19 mouse cellular contexts compared by ENCODE assay signal in genomic region chr1:52730258-52730657, GRCm38 (mm10). TPM values are rescaled to one million over a fixed set of nuclear protein-coding genes. Genes with fewer than 3 reads are reported as not detected.
DNase-seq lines count a peak whose midpoint lies in the region; ATAC-seq and TF ChIP-seq lines count a peak whose summit lies in the region.
"Had no signal": no experiment of that assay in that cellular context is flagged by ENCODE, and none has a peak within 500 bp of the region (broad histone marks: within the 10 kb centered on the region; RNA-seq: fewer than 3 reads in every experiment).

No protein-coding gene starts in this region.

- no peaks in the 10 kb centered on the region for H3K4me1 ChIP-seq in midbrain, embryonic 11.5 days (ENCODE audit: control insufficient read depth, insufficient read depth, low read length)
- peaks cover 5% of the 10 kb centered on the region for H3K4me1 ChIP-seq in midbrain, embryonic 14.5 days (ENCODE audit: control insufficient read depth, insufficient read depth, low read length)
- peaks cover 13% of the 10 kb centered on the region; the same call in 1 of the 2 replicates for H3K4me1 ChIP-seq in cerebellum, adult 2 months (ENCODE audit: control insufficient read depth, insufficient read depth, low read length)
- no peaks in the 10 kb centered on the region; the same call in 1 of the 2 replicates for H3K4me1 ChIP-seq in intestine, embryonic 15.5 days (replicated peaks)
- H3K4me1 ChIP-seq: heart, embryonic 10.5 days had no signal

- no peak overlapping the region for H3K4me3 ChIP-seq in midbrain, embryonic 11.5 days (ENCODE audit: low read depth, low read length)
- H3K4me3 ChIP-seq in midbrain, embryonic 14.5 days (replicated peaks; ENCODE audit: low read depth, low read length): no peak overlapping the region
- no peak overlapping the region for H3K4me3 ChIP-seq in cerebellum, adult 2 months (replicated peaks; ENCODE audit: insufficient read depth, low read depth, low read length)
- no peak overlapping the region for H3K4me3 ChIP-seq in intestine, embryonic 15.5 days (replicated peaks)
- no peak overlapping the region for H3K4me3 ChIP-seq in gastrocnemius, adult 2 months
- H3K4me3 ChIP-seq: embryonic facial prominence, embryonic 12.5 days; forebrain, embryonic 15.5 days; heart, embryonic 10.5 days; heart, embryonic 15.5 days; hindbrain, embryonic 13.5 days had no signal

- WGBS in midbrain, embryonic 11.5 days: 83% methylated on average over 1 of the region's 1 CpGs
- WGBS in midbrain, embryonic 14.5 days: 86% methylated on average over 1 of the region's 1 CpGs
- WGBS in cerebellum, adult 2 months: 5% methylated on average over 1 of the region's 1 CpGs
- WGBS in intestine, embryonic 15.5 days: 81% methylated on average over 1 of the region's 1 CpGs

- H3K9ac ChIP-seq in midbrain, embryonic 11.5 days (ENCODE audit: low read length): no peak overlapping the region
- no peak overlapping the region for H3K9ac ChIP-seq in midbrain, embryonic 14.5 days (replicated peaks; ENCODE audit: low read length)
- no peak overlapping the region for H3K9ac ChIP-seq in intestine, embryonic 15.5 days
- H3K9ac ChIP-seq: embryonic facial prominence, embryonic 12.5 days; forebrain, embryonic 15.5 days; heart, embryonic 15.5 days; hindbrain, embryonic 13.5 days had no signal

- no peak overlapping the region for H3K27ac ChIP-seq in midbrain, embryonic 11.5 days (ENCODE audit: low read depth, low read length)
- no peak overlapping the region for H3K27ac ChIP-seq in midbrain, embryonic 14.5 days (replicated peaks; ENCODE audit: low read depth, low read length)
- H3K27ac ChIP-seq in cerebellum, adult 2 months (ENCODE audit: insufficient read depth, low read length): no peak overlapping the region
- no peak overlapping the region for H3K27ac ChIP-seq in intestine, embryonic 15.5 days
- H3K27ac ChIP-seq in gastrocnemius, adult 2 months: no peak overlapping the region
- H3K27ac ChIP-seq: embryonic facial prominence, embryonic 12.5 days; forebrain, embryonic 15.5 days; heart, embryonic 10.5 days; heart, embryonic 15.5 days; hindbrain, embryonic 13.5 days; hindbrain, postnatal 0 days had no signal

- H3K4me2 ChIP-seq in midbrain, embryonic 11.5 days: no peak overlapping the region
- H3K4me2 ChIP-seq in midbrain, embryonic 14.5 days (ENCODE audit: low read length): no peak overlapping the region
- H3K4me2 ChIP-seq in intestine, embryonic 15.5 days (replicated peaks): no peak overlapping the region
- H3K4me2 ChIP-seq: embryonic facial prominence, embryonic 12.5 days; forebrain, embryonic 15.5 days; heart, embryonic 15.5 days; hindbrain, embryonic 13.5 days had no signal

- no peak for ATAC-seq in midbrain, embryonic 11.5 days (ENCODE audit: low FRiP score)
- ATAC-seq in midbrain, embryonic 14.5 days (ENCODE audit: low FRiP score, low TSS enrichment): no peak
- ATAC-seq in intestine, embryonic 15.5 days: no peak
- no peak for ATAC-seq in megakaryocyte, adult 5-6 weeks (ENCODE audit: poor library complexity, severe bottlenecking)
- ATAC-seq: forebrain, embryonic 15.5 days; hindbrain, postnatal 0 days had no signal

- no peak for TF ChIP-seq CTCF in cerebellum, adult 2 months (IDR thresholded peaks at IDR 0.05; ENCODE audit: borderline replicate concordance, insufficient read depth, low read depth, low read length)
- no peak for TF ChIP-seq CTCF in gastrocnemius, adult 2 months (IDR thresholded peaks at IDR 0.05)

- H3K9me3 ChIP-seq in midbrain, embryonic 11.5 days (ENCODE audit: control insufficient read depth, low read length): no peaks in the 10 kb centered on the region
- H3K9me3 ChIP-seq in midbrain, embryonic 14.5 days (ENCODE audit: control insufficient read depth, low read length): no peaks in the 10 kb centered on the region
- no peaks in the 10 kb centered on the region for H3K9me3 ChIP-seq in intestine, embryonic 15.5 days
- H3K9me3 ChIP-seq: embryonic facial prominence, embryonic 12.5 days; forebrain, embryonic 15.5 days; heart, embryonic 10.5 days; heart, embryonic 15.5 days; hindbrain, embryonic 13.5 days had no signal

- intact Hi-C loops in gastrocnemius, adult 2 months (cut with DNase I): no loop called here

- DNase-seq in midbrain, embryonic 11.5 days (ENCODE audit: low spot score, missing footprints): peak; percentile 31
- DNase-seq in midbrain, embryonic 14.5 days: no peak
- DNase-seq in cerebellum, adult 2 months: peak; percentile 57 to 85
- DNase-seq in cerebellum, postnatal 10 days: peak; percentile 64 to 66
- no peak for DNase-seq in gastrocnemius, adult 2 months
- DNase-seq in liver: no peak
- DNase-seq: adrenal gland, postnatal 10 days; gastrocnemius, postnatal 10 days; heart, adult 18-20 months; heart, postnatal 14 days; kidney, adult 18-20 months had no signal

- no peaks in the 10 kb centered on the region for H3K36me3 ChIP-seq in midbrain, embryonic 11.5 days (ENCODE audit: control insufficient read depth, insufficient read depth, low read length)
- H3K36me3 ChIP-seq in midbrain, embryonic 14.5 days (ENCODE audit: control insufficient read depth, insufficient read depth, low read length): no peaks in the 10 kb centered on the region
- H3K36me3 ChIP-seq in intestine, embryonic 15.5 days: no peaks in the 10 kb centered on the region
- H3K36me3 ChIP-seq: embryonic facial prominence, embryonic 12.5 days; forebrain, embryonic 15.5 days; heart, embryonic 10.5 days; heart, embryonic 15.5 days; hindbrain, embryonic 13.5 days had no signal

- peaks cover 8% of the 10 kb centered on the region; the same call in 1 of the 2 replicates for H3K27me3 ChIP-seq in midbrain, embryonic 11.5 days (ENCODE audit: control insufficient read depth, insufficient read depth, low read length)
- H3K27me3 ChIP-seq in midbrain, embryonic 14.5 days (ENCODE audit: control insufficient read depth, insufficient read depth, low read length): no peaks in the 10 kb centered on the region
- H3K27me3 ChIP-seq in cerebellum, adult 2 months (ENCODE audit: control insufficient read depth, insufficient read depth, low read length): no peaks in the 10 kb centered on the region
- H3K27me3 ChIP-seq in intestine, embryonic 15.5 days (replicated peaks): no peaks in the 10 kb centered on the region
- H3K27me3 ChIP-seq: forebrain, embryonic 15.5 days; hindbrain, embryonic 13.5 days had no signal

- TF ChIP-seq POLR2A in cerebellum, adult 2 months (IDR thresholded peaks at IDR 0.05; ENCODE audit: borderline replicate concordance, insufficient read depth, low read length): no peak

RNA-seq across cellular contexts. Expression of gene Mfsd6, which starts 3.0 kb away (rescaled TPM):
- polyA plus RNA-seq in midbrain, embryonic 11.5 days (2014; fragmentation: Nextera tagmentation; extraction: Ambion mirVana): 3.1 and 3.4 TPM in 2 replicates
- polyA plus RNA-seq in midbrain, embryonic 14.5 days (2014; fragmentation: Nextera tagmentation; extraction: Ambion mirVana): 10.3 and 12.0 TPM in 2 replicates
- polyA plus RNA-seq in cerebellum, adult 2 months (2012; rRNA removed): 48.3 and 51.5 TPM in 2 replicates
- polyA plus RNA-seq in intestine, embryonic 15.5 days (2015; fragmentation: Nextera tagmentation; extraction: Ambion mirVana): 3.1 and 4.4 TPM in 2 replicates
- total RNA-seq in megakaryocyte, adult 5-6 weeks (2015): 30.6 and 33.0 TPM in 2 replicates
- 26.8 and 31.8 TPM in 2 replicates for total RNA-seq in megakaryocyte, adult 5-6 weeks (2017)
- total RNA-seq in gastrocnemius, adult 2 months (2021): 1 to 10 TPM; 5.9 to 7.3 TPM

Comparison
In these comparisons a context has a peak if more than half of its experiments do, and no peak if none do; other contexts are left out.
1. DNase-seq: peak in midbrain, embryonic 11.5 days (single experiment), cerebellum, adult 2 months (2 of 2) and cerebellum, postnatal 10 days (2 of 2); none in midbrain, embryonic 14.5 days (single experiment), gastrocnemius, adult 2 months (single experiment) and liver (single experiment).